Mouse (Mus musculus) C2C12 (cell line): ENCODE data around the gene Lrp2bp. TPM values are rescaled to one million over a fixed set of nuclear protein-coding genes. Genes with fewer than 3 reads are reported as not detected.

Source experiments
- H3K27me3 ChIP-seq: one replicate; pipeline ENCODE4 v1.6.1; 2011; ENCODE audit not compliant: control insufficient read depth, insufficient read depth, insufficient read length
- H3K36me3 ChIP-seq: one replicate; pipeline ENCODE4 v1.6.1; 2011; ENCODE audit not compliant: control insufficient read depth, insufficient read depth
- H3K4me3 ChIP-seq: one replicate; pipeline ENCODE4 v1.5.1; 2011; ENCODE audit warnings: mild to moderate bottlenecking, control low read depth; ENCODE audit not compliant: poor library complexity, insufficient read depth, severe bottlenecking
- H3K79me2 ChIP-seq: one replicate; pipeline ENCODE4 v1.6.1; 2011; ENCODE audit not compliant: control insufficient read depth, insufficient read depth
- H3K79me3 ChIP-seq: one replicate; pipeline ENCODE4 v1.6.1; 2011; ENCODE audit warnings: low read depth, control low read depth
- H3ac ChIP-seq: one replicate; pipeline ENCODE3; 2011; ENCODE audit warnings: low read depth; ENCODE audit not compliant: control insufficient read depth, insufficient read length
- CEBPB ChIP-seq: IDR thresholded peaks from one replicate; pipeline ENCODE4 v1.6.1; 2011; ENCODE audit warnings: low read depth, mild to moderate bottlenecking, control low read depth, moderate library complexity
- CTCF ChIP-seq: IDR thresholded peaks from one replicate; pipeline ENCODE4 v1.5.1; 2011; ENCODE audit not compliant: control insufficient read depth, insufficient read depth, insufficient read length
- FOSL1 ChIP-seq: IDR thresholded peaks from one replicate; pipeline ENCODE4 v1.8.0; 2011; ENCODE audit warnings: mild to moderate bottlenecking, low read length; ENCODE audit not compliant: poor library complexity, insufficient read depth, severe bottlenecking
- MAX ChIP-seq: IDR thresholded peaks from one replicate; pipeline ENCODE4 v1.6.1; 2011; ENCODE audit warnings: mild to moderate bottlenecking, control low read depth
- MYOD1 ChIP-seq: IDR thresholded peaks from one replicate; pipeline ENCODE4 v1.6.1; 2011; ENCODE audit warnings: low read depth; ENCODE audit not compliant: control insufficient read depth, insufficient read length
- MYOG ChIP-seq: IDR thresholded peaks from one replicate; pipeline ENCODE4 v1.6.1; 2011; ENCODE audit not compliant: control insufficient read depth, insufficient read length; ENCODE audit errors: extremely low read depth
- USF1 ChIP-seq: IDR thresholded peaks from one replicate; pipeline ENCODE4 v1.6.1; 2011; ENCODE audit warnings: low read depth, mild to moderate bottlenecking, control low read depth, moderate library complexity
- long read RNA-seq, 2 experiments: library from polyadenylated mRNA; unstranded; transcript quantifications; one replicate each; pipeline ENCODE4 v2.0.0; 2019 to 2020
- polyA plus RNA-seq: library from polyadenylated mRNA; unstranded; fragments of >200 nt; fragmentation: generic; extraction: Trizol; gene quantifications from one replicate; pipeline ENCODE4 v1.2.1, GENCODE M21; 2012; ENCODE audit warnings: missing spikeins

The Lrp2bp gene
- polyA plus RNA-seq: 0.04 TPM
- long read RNA-seq, experiment 1: 0 reads
- long read RNA-seq, experiment 2: 0 reads

DNA sequence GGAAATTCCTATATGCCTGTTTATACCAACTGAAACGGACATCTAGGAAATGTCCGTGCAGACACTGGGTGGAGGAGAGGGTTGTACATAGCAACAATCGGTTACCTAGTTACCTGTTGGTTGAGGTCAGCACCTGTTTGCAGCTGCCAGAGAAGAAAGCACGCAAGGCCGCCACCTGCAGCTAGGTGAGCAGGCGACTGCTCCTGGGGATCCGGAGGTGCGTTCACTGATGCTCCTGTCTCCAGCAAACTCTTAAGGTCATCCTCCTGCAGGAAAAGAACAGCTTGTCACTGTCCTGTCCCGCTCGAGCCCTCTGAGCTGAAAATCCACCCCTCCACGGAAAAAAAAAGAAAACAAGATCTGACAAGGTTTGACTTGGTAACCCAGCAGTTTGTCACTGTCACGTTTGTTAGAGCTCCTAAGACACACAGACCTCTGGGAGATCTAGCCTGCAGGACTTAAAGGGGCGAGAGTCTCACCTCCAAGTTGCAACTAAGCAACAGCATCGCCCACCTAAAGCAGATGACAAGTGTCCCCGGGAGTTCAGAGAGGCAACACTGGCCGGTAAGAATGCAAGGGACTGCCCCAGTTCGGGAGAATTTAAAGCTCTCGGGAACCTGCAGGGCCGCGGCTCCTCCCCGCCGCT lies at the start of gene Lrp2bp:
Gene Lrp2bp (plus strand): TSS at position 166 of the 646 bp plus-strand sequence.
- Histone ChIP-seq H3K4me3 (peak within 1 kb of the TSS; percentile 34), H3ac (peak within 1 kb of the TSS; percentile 76), H3K36me3 (peaks cover 29% of the 10 kb centered on the region), H3K27me3 (no peaks in the 10 kb centered on the region), H3K79me3 (no peaks in the 10 kb centered on the region), H3K79me2 (no peaks in the 10 kb centered on the region)
- no peak for TF ChIP-seq FOSL1
- TF ChIP-seq MAX: no peak
- no peak for TF ChIP-seq MYOD1
- no peak for TF ChIP-seq CEBPB
- TF ChIP-seq CTCF: no peak
- no peak for TF ChIP-seq USF1
- no peak for TF ChIP-seq MYOG

DNA sequence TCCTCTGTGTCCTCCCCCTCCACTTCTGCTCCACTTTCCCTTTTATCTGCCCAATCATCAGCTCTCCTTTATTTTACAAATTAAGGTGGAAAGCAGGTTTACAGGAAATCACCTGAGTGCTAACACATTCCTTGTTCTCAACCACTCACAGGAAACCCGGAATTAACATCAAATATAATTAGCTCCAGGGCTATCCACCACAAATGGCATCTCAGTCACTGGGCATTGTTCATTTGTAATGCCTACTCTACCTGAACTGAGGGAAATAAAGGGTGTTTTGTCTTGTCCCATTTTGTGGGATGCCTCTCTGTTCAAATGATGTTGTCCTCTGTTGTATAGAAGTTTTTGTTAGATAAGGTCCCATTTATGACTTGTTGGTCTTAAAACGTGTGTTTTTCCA lies 48.5 kb upstream of the Lrp2bp start:
- TF ChIP-seq MYOG (no peak), USF1 (no peak), CTCF (no peak), CEBPB (no peak), FOSL1 (no peak), MAX (no peak), MYOD1 (no peak)

DNA sequence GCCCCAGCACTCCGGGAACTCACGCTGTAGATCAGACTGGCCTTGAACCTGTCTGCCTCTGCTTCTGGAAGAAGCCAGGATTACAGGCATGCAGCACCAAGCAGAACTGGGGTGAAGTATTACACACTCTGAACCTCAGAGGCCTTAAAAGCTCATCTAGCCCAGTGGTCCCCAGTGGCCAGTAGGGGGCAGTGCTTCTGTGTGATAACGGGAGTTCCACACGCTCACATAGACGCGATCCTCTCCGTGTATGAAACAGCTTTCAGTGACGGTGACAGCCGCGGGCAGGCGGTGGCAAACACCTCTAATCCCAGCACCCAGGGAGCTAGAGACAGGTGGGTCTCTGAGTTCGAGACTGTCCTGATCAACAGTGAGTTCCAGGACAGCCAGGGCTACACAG lies 28.2 kb upstream of the Lrp2bp start:
- Histone ChIP-seq H3K36me3 (no peaks in the 10 kb centered on the region), H3ac (no peak overlapping the region), H3K79me3 (no peaks in the 10 kb centered on the region), H3K79me2 (peaks cover 4% of the 10 kb centered on the region), H3K27me3 (no peaks in the 10 kb centered on the region), H3K4me3 (no peak overlapping the region)
- TF ChIP-seq USF1: no peak
- no peak for TF ChIP-seq MYOD1
- no peak for TF ChIP-seq MYOG
- no peak for TF ChIP-seq CTCF
- no peak for TF ChIP-seq FOSL1
- no peak for TF ChIP-seq CEBPB
- no peak for TF ChIP-seq MAX

More for the DNA sequence above, 48.5 kb upstream of the Lrp2bp start:
- peaks cover 6% of the 10 kb centered on the region for H3K27me3 ChIP-seq
- H3K79me3 ChIP-seq: no peaks in the 10 kb centered on the region
- no peaks in the 10 kb centered on the region for H3K79me2 ChIP-seq
- no peak overlapping the region for H3K4me3 ChIP-seq
- no peaks in the 10 kb centered on the region for H3K36me3 ChIP-seq
- no peak overlapping the region for H3ac ChIP-seq

DNA sequence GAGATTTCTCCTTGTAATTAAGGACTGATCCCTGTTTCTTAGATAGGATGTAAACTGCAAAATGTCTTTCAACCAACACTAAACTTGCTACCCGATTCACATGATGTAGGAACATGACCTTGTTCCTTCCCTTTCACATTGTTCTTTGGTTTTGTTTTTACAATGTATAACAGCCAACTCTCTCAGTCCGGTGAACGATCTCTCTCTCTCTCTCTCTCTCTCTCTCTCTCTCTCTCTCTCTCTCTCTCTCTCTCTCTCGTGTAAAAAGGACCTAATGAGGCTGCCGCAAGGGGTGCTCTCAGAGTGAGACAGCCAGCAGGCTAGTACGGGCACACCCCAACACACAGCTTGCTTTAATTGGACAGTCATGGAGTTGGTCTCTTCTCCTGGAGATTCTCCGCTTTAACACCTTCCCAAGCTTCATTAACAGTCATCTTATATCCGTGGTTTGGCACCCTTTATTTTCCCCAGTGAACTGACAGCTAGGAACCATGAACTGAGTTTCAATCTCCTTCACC lies 25.1 kb upstream of the Lrp2bp start:
- Histone ChIP-seq H3K27me3 (no peaks in the 10 kb centered on the region), H3K79me2 (peaks cover 23% of the 10 kb centered on the region), H3K36me3 (peaks cover 12% of the 10 kb centered on the region), H3ac (no peak overlapping the region), H3K4me3 (no peak overlapping the region), H3K79me3 (no peaks in the 10 kb centered on the region)
- TF ChIP-seq MAX (no peak), CTCF (no peak), MYOD1 (no peak), CEBPB (no peak), USF1 (no peak), MYOG (no peak), FOSL1 (no peak)

DNA sequence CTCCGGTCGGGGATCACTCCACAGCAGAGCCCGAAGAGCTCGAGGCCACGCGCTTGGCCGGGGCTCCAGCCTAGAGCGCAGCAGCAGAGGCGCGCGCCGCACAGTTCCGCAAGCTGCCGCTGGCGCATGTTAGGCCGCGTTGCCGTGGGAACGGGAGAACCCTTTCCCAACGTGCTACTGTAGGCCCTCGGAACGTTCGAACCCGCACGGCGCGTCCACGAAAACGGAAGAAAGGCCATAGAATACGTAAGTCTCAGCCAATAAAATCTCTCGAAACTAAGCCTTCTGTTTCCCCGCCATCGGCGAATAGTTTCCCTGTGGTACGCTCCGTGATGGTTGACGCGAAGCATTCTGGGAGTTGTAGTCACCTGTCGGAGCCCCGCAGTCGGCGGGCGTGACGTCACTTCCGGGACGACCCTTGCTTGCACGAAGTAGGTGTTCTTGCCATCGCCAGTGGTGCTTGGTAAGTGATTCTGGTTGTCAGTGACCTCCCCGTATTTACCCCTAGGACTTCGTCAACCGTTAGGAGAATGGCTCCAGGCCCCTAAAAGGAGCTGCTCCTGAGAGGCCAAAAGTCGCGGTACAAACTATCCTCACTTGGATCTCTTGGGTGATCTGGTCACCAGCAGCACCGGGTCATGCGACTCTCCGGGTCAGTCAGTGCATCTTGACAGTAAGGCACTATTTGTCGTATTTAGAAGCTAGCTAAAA lies 23.8 kb upstream of the Lrp2bp start, which contains the start of the genes 1700029J07Rik and Ufsp2:
Gene 1700029J07Rik (minus strand): TSS at position 127 of the 711 bp plus-strand sequence.
Gene Ufsp2 (plus strand): TSS at position 403 of the 711 bp plus-strand sequence.
- H3K4me3 ChIP-seq: peak within 1 kb of the TSS; percentile 58
- TF ChIP-seq USF1: no peak
- TF ChIP-seq MAX: peak; percentile 68
- peaks cover 23% of the 10 kb centered on the region for H3K79me2 ChIP-seq
- H3K36me3 ChIP-seq: peaks cover 18% of the 10 kb centered on the region
- H3K79me3 ChIP-seq: no peaks in the 10 kb centered on the region
- peak within 1 kb of the TSS; percentile 88 for H3ac ChIP-seq
- no peaks in the 10 kb centered on the region for H3K27me3 ChIP-seq
